Mouse (Mus musculus): ENCODE measurements around the gene 3110040N11Rik.

3110040N11Rik gene

GRCm38 (mm10) chr7:81762180-81763109 lies 26.8 kb downstream of the 3110040N11Rik start, which contains the start of gene Ramac:
Gene Ramac, plus strand, starts transcription at chr7:81762925.
- POLR2A ChIA-PET = interaction anchor here (0.6 to 3.0 kb wide), 90 partner anchors 8 to 1105 kb away, joined by 3 to 36 read pairs (median 3); partner anchors contain the start of genes 3110040N11Rik (in 3 of the 4), Cpeb1 (in 2 of the 4), Whamm (in 2 of the 4) and Btbd1 (in 1 of the 4)
- CTCF ChIA-PET = interaction anchor here (0.5 to 3.3 kb wide), 35 partner anchors 11 to 910 kb away, joined by 3 to 24 read pairs (median 3); partner anchors contain the start of genes Btbd1 (in 1 of the 4), Cpeb1 (in 1 of the 4) and Whamm (in 1 of the 4)

- POLR2A ChIA-PET = interaction anchor here in 1 of 4 experiments (1.1 to 1.3 kb wide), 2 partner anchors 8 to 14 kb away, joined by 3 read pairs; partner anchors contain the start of gene Ramac
- CTCF ChIA-PET = no interaction called here
Observed at GRCm38 (mm10) chr7:81747956-81748355, 41.3 kb downstream of the 3110040N11Rik start.

GRCm38 (mm10) chr7:81744145-81744544 lies 45.1 kb downstream of the 3110040N11Rik start:
- POLR2A ChIA-PET = interaction anchor here in 3 of 4 experiments (0.6 to 1.6 kb wide), 5 partner anchors 11 to 131 kb away, joined by 3 to 11 read pairs (median 3); partner anchors contain the start of gene Ramac (in 1 of the 3)
- CTCF ChIA-PET = interaction anchor here (0.6 to 1.8 kb wide), 7 partner anchors 18 to 221 kb away, joined by 3 to 6 read pairs (median 4); partner anchors contain the start of gene Ramac (in 3 of the 4)

GRCm38 (mm10) chr7:81740010-81740409 lies 49.3 kb downstream of the 3110040N11Rik start:
- CTCF ChIA-PET = interaction anchor here in 1 of 4 experiments (0.5 kb wide), 1 partner anchor 379 kb away, joined by 3 read pairs; no protein-coding TSS in a partner anchor
- POLR2A ChIA-PET = interaction anchor here in 1 of 4 experiments (1.0 to 1.1 kb wide), 2 partner anchors 8 to 23 kb away, joined by 3 read pairs; no protein-coding TSS in a partner anchor

- POLR2A ChIA-PET = interaction anchor here in 1 of 4 experiments (0.8 to 1.1 kb wide), 3 partner anchors 10 to 24 kb away, joined by 3 read pairs; partner anchors contain the start of gene Ramac
Observed at GRCm38 (mm10) chr7:81738720-81739385, 50.4 kb downstream of the 3110040N11Rik start.

GRCm38 (mm10) chr7:81735300-81736048 lies 53.8 kb downstream of the 3110040N11Rik start:
- ChIA-PET POLR2A (no interaction called here), CTCF (no interaction called here)

More at GRCm38 (mm10) chr7:81738720-81739385, 50.4 kb downstream of the 3110040N11Rik start:
- CTCF ChIA-PET = interaction anchor here in 1 of 4 experiments (0.6 kb wide), 1 partner anchor 185 kb away, joined by 3 read pairs; no protein-coding TSS in a partner anchor

GRCm38 (mm10) chr7:81732183-81733089 lies 56.8 kb downstream of the 3110040N11Rik start:
- ChIA-PET CTCF (interaction anchor here in 1 of 4 experiments (0.9 kb wide), 1 partner anchor 136 kb away, joined by 3 read pairs; no protein-coding TSS in a partner anchor), POLR2A (interaction anchor here in 2 of 4 experiments (1.0 to 1.2 kb wide), 2 partner anchors 15 to 30 kb away, joined by 3 read pairs; partner anchors contain the start of gene Ramac (in 1 of the 2))

All from embryonic stem cell, embryonic (primary cell).